Mouse (Mus musculus) left cerebral cortex, postnatal 14 days (tissue): ENCODE measurements around the gene Hs6st3. TPM values are rescaled to one million over a fixed set of nuclear protein-coding genes. Genes with fewer than 3 reads are reported as not detected.
"Not testable (repeated sequence)": the region's sequence is repeated elsewhere in the genome, so short reads cannot be mapped to it uniquely, and the experiment has no call there.

Experiments
- DNase-seq, 2 experiments: peaks; one replicate each; pipeline ENCODE4 v3.0.0; 2021 to 2022; ENCODE audit warnings: low spot score in 2 of 2, mixed read lengths in 1 of 2
- intact Hi-C: fragments of 180-260 bp; cut with DNase I; formaldehyde crosslinking; loops from one replicate; pipeline ENCODE4 v1.15.1; 2025
- total RNA-seq, 2 experiments: library from RNA; stranded (reverse); gene quantifications; 2 replicates each; pipeline ENCODE4 v1.2.3; 2021

Gene Hs6st3
- total RNA-seq, 2 experiments from 2014 or later = 89.4 to 90.2 TPM

- intact Hi-C loops = no loop called here
- DNase-seq = no peak
Observed at GRCm38 (mm10) chr14:119558356-119558755, 420.2 kb downstream of the Hs6st3 start.

- DNase-seq = no peak
Observed at GRCm38 (mm10) chr14:119582039-119582508, 443.9 kb downstream of the Hs6st3 start.

GRCm38 (mm10) chr14:119585069-119585468 is 446.9 kb downstream of the Hs6st3 start:
- DNase-seq = no peak
- intact Hi-C loops = no loop called here

More at GRCm38 (mm10) chr14:119582039-119582508, 443.9 kb downstream of the Hs6st3 start:
- intact Hi-C loops = no loop called here

DNA sequence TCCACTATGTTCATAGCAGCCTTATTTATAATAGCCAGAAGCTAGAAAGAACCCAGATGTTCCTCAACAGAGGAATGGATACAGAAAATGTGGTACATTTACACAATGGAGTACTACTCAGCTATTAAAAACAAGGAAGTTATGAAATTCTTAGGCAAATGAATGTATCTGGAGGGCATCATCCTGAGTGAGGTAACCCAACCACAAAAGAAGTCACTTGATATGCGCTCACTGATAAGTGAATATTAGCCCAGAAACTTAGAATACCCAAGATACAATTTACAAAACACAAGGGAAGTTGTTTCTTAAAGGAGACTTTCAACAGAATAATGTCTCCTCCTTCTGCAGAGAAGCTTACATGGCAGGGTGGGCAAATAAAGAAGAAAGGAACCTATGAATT is 449.2 kb downstream of the Hs6st3 start:
- intact Hi-C loops, DNase-seq: not testable (repeated sequence)

- intact Hi-C loops = no loop called here
- no peak for DNase-seq
Observed at GRCm38 (mm10) chr14:119604327-119604726, 466.2 kb downstream of the Hs6st3 start.

DNA sequence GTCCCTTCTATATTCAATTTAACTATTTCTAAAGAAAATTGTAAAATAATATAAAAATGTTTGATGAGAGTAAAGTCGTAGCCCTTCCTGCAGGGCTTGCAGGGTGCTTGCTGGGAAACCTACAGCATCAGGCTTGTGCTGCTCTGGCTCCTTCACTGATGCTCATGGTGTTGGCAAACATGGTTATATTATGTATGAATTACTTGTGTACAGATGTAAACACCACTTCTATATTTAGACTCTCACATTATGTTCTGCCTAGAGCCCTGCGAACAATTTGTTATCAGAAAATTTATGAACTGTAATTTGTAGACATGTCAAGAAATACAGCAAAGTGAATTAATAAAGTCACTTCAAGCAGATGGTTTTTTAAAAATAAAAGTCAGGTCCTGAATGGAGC is 474.7 kb downstream of the Hs6st3 start:
- intact Hi-C loops = no loop called here
- DNase-seq = no peak

GRCm38 (mm10) chr14:119629127-119629526 is 491.0 kb downstream of the Hs6st3 start:
- DNase-seq = no peak
- intact Hi-C loops = no loop called here

DNA sequence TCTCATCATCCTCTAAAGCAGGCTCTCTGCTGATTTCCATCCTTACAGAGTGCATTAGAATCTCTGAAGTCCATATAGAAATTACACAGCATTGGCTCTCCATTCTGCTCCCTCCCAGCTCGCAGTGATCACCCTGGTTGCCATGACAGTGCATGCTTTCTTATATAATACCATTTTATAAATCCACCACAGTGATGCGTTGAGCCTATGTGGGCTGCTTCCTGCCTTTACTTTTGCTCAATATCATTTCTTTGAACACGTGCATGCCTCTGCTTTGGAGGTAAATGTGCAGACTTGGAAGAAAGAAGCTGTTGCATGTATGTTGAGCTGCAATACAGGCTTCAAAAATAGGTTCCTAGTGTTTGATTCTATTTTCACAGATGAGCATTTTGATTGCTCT is 494.9 kb downstream of the Hs6st3 start:
- intact Hi-C loops = no loop called here
- DNase-seq = peak; percentile 17 to 47

GRCm38 (mm10) chr14:119633626-119634025 is 495.5 kb downstream of the Hs6st3 start:
- intact Hi-C loops = no loop called here

DNA sequence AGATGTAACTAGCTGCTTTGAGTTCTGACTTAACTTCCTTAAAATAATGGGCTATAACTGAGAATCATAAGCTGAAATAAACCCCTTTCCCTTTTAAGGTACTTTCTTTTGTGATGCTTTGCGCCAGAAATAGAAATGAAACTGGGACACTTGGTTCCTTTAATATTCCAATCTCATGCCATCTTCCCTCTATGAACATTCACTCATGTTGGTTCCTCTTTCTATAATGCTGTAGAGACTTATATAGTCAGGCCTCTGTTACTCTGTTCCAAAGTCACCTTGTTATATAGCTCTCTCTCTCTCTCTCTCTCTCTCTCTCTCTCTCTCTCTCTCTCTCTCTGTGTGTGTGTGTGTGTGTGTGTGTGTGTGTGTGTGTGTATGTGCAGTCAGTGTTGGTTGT is 504.7 kb downstream of the Hs6st3 start:
- intact Hi-C loops = no loop called here
- DNase-seq = no peak

More at GRCm38 (mm10) chr14:119633626-119634025, 495.5 kb downstream of the Hs6st3 start:
- peak in 1 of 2 experiments; percentile 9 for DNase-seq

DNA sequence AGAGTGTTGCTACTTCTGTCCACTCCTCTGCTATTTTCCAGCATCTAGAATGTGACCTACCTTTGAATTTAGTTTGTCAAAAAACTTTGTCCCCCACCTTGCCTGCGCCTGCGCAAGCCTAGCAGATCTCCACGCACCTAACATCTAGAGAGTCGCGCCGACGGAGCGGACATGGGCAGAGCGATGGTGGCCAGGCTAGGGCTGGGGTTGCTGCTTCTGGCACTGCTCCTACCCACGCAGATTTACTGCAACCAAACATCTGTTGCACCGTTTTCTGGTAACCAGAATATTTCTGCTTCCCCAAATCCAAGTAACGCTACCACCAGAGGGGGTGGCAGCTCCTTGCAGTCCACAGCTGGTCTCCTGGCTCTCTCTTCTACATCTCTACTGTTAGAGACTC is 505.7 kb downstream of the Hs6st3 start:
- intact Hi-C loops = no loop called here
- no peak for DNase-seq

DNA sequence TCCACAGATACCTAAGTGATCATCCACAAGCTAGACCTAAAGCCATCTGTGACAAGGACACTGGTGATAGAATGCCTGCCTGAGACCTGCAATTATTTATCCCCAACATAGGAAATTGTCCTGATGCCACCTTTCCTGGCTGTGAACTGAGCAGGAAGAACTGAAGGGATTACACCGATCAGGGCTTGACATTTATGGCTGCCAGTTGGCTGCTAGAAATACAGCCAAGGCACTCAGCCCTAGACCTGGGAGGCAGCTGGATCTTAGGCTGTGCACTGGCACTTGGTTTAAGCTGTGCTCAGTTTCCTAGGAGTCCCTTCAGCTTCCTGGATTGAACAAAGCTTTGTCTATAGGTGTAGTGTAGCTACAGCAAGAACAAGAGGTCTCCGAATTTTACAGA is 518.8 kb downstream of the Hs6st3 start:
- no peak for DNase-seq
- intact Hi-C loops = no loop called here

DNA sequence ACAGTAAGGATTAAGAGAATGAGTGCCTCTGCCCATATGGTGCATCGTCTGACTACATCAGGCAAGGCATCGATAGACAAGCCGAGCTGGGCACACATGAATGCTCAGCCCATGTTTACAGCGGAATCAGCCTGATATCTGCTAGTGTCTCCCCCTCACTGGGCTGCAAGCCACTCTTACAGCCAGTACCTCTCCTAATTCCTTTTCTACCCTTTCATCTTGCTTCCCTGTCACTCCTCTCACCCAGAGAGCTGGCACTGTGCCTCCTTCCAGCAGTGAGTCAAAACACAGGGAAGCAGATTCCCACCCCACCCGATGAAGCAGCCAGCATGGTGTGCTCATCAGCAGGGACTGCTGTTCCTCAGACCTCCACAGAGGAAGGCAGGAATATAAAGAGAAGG is 527.6 kb downstream of the Hs6st3 start:
- DNase-seq = peak; percentile 61 to 65
- intact Hi-C loops = no loop called here

- DNase-seq = no peak
Observed at GRCm38 (mm10) chr14:119667421-119667820, 529.3 kb downstream of the Hs6st3 start.

DNA sequence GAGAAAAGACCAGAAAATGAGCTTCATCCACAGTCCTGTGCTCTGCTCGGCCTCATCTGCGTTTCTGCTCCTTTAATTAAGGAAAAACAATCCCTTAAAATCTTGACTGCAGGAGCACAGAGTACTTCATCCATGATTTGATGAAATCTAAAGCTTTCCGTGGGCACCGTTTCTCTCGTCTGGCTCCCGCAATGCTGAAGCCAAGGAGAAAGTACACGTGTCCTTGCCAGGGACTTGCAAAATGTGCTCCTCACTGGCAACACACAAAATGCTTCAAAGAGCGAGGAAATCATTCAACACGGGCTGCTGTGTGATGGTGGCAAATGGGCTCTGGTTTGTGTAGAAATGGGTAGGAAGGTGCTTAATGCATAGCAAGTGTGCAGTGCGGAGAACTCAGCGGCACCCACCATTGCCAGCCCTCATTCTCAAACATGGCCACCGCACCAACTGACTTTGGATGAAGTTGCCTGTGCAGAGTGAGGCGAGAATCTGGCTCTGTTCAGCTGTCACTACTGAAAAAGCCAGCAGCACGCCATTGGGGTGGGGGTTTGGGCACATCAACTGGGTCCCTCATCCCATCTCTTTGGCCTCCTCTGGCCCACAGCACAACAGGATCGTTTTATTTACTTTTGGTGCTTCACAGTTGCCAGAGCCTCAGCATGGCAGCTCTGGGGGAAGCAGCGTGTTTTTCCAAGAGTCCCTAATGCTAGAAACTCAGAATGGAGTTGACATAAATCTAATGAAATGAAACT is 532.9 kb downstream of the Hs6st3 start:
- intact Hi-C loops = no loop called here
- DNase-seq = peak; percentile 18 to 30

More at GRCm38 (mm10) chr14:119667421-119667820, 529.3 kb downstream of the Hs6st3 start:
- intact Hi-C loops = no loop called here

DNA sequence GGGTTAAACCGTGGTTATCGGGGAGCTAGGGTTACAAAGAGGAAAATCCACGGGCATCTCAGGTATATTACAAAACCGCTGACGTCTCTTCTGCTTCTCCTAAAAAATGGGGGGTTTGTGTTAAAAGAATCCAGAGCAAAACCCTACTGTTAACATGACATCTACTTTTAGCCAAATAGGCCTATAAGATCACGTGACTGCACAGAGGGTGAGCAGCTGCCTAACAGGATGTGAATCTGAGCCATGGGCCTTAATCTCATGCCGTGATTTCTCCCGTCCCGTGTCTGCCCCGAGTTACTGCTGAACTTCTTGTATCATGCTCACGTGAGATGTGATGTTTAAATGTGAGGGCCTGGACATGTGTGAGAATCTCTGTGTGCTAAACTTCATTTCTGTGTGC is 540.4 kb downstream of the Hs6st3 start:
- no peak for DNase-seq
- intact Hi-C loops = no loop called here

DNA sequence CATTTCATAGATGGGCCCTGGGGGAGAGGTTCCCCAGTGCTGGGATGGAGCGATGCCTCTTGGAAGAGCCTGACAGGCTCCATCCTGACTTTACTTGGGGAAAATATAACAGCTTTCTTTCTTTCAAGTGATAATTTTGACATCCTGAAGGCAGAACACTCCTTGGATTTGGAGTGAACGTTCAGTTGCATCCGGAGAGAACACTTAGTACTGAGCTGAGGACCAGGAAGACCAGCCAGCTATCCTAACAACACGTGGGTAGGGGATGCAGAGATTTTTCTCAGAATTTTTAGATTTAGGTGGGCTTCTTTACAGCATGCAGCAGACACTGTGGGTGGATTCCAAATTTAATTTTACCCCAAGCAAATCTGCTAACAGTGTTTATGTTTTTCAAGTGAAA is 541.9 kb downstream of the Hs6st3 start:
- intact Hi-C loops = no loop called here
- peak; percentile 28 for DNase-seq

DNA sequence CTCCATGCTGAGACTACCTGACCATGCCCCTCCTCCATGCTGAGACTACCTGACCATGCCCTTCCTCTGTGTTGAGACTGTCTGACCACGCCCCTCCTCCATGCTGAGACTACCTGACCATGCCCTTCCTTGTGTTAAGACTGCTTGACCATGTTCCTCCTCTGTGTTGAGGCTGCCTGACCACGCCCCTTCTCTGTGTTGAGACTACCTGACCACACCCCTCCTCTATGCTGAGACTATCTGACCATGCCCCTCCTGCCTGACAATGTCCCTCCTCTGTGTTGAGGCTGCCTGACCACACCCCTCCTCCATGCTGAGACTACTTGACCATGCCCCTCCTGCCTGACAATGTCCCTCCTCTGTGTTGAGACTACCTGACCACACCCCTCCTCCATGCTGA is 549.7 kb downstream of the Hs6st3 start:
- no peak for DNase-seq
- intact Hi-C loops = no loop called here

DNA sequence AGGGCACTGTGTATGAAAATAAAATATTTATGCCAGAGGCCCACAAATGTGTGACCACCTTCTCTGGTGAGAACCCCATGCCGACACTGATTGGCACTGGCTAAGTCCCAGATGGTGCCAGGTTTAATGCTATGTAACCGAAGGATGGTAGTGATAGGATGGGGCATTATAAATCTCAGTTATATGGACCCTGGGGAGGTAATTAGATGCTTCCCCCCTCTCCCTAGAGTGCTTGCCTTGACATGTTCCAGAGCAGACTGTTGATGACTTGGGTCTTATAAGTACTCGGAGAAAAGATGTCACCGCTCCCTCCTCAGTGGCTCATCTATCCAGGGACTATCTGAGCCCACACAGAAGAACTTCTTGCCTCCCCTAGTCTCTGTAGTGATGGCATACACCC is 561.8 kb downstream of the Hs6st3 start:
- intact Hi-C loops = no loop called here
- no peak for DNase-seq

DNA sequence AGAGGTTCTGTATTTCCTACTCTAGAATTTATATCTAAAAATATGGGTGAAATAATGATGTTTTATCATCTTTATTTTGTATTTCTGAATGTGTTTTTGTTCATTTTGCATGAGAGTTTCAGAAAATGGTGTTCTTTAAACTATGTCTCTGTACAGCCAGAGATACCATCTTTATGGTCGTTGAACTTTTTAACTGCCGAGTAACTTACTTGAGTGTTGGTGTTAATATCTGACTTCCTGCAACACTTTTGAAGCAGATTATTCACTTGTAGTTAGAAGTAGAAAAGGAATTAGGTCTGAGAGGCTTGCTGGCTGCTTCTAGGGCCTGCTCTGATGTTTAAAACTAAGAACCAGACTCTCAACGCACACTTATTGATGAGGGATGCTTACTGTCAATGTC is 576.6 kb downstream of the Hs6st3 start:
- no peak for DNase-seq
- intact Hi-C loops = no loop called here

GRCm38 (mm10) chr14:119717323-119717722 is 579.2 kb downstream of the Hs6st3 start:
- no peak for DNase-seq
- intact Hi-C loops = no loop called here
